Mouse (Mus musculus) embryonic fibroblast, embryonic 13.5 days (primary cell): ENCODE measurements around the gene Kif24.

Experiments used
- CTCF ChIP-seq: IDR thresholded peaks from 2 replicates; pipeline ENCODE4 v1.5.1; 2011; ENCODE audit warnings: mild to moderate bottlenecking, control low read depth, low read length, moderate library complexity, borderline replicate concordance; ENCODE audit not compliant: insufficient read depth
- POLR2A ChIP-seq: IDR thresholded peaks from 2 replicates; pipeline ENCODE4 v1.6.1; 2011; ENCODE audit warnings: low read depth, mild to moderate bottlenecking, control low read depth, low read length, moderate library complexity

DNA sequence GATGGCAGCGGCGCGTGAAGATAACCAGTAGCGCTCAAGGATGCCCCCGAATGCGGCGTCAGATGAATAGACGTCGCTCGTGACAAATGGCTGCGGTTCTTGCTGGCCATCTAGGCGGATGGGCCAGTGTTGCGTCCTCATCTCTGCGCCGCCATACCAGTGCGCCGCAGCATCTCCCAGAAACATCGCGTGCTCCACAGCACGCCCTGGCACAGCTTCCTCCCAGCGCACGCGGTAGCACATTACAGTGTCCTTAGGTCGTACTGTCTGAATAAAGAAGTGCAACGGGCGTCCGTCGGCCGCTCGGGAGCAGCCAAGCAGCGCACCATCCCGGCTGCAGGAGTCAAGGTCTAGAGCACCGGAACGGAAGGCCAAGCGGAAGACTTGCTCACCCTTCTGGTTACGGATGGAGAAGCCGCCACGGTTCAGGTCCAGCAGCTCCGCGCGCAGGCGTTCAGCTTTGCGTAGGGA, 34.3 kb upstream of the Kif24 start:
- TF ChIP-seq POLR2A = no peak
- no peak for TF ChIP-seq CTCF
